ENCODE assay signal across 9 mouse cellular contexts in genomic region chr9:61375802-61376561, GRCm38 (mm10). TPM values are rescaled to one million over a fixed set of nuclear protein-coding genes. Genes with fewer than 3 reads are reported as not detected.
A peak's percentile ranks its signal among the peaks of the same experiment; 100 is the strongest.
DNase-seq lines count a peak whose midpoint lies in the region; ATAC-seq and TF ChIP-seq lines count a peak whose summit lies in the region.
"Had no signal": no experiment of that assay in that cellular context is flagged by ENCODE, and none has a peak within 500 bp of the region (broad histone marks: within the 10 kb centered on the region; RNA-seq: fewer than 3 reads in every experiment).

No protein-coding gene starts in this region.

- H3K27me3 ChIP-seq in heart, embryonic 11.5 days (ENCODE audit: control insufficient read depth, insufficient read depth, low read length), result peaks cover 24% of the 10 kb centered on the region
- no peaks in the 10 kb centered on the region for H3K27me3 ChIP-seq in C2C12 (ENCODE audit: control insufficient read depth, insufficient read depth, insufficient read length)
- H3K27me3 ChIP-seq in forebrain, embryonic 15.5 days, result no peaks in the 10 kb centered on the region
- H3K27me3 ChIP-seq in liver, embryonic 14.5 days (ENCODE audit: control insufficient read depth, insufficient read depth, low read length), result peaks cover 19% of the 10 kb centered on the region

- TF ChIP-seq CTCF in C2C12 (IDR thresholded peaks at IDR 0.05; ENCODE audit: control insufficient read depth, insufficient read depth, insufficient read length), result no peak
- no peak for TF ChIP-seq CTCF in liver, embryonic 14.5 days (IDR thresholded peaks at IDR 0.05; ENCODE audit: low read depth)

- no peak overlapping the region for H3K9ac ChIP-seq in heart, embryonic 11.5 days (ENCODE audit: low read depth, low read length)
- H3K9ac ChIP-seq in forebrain, embryonic 15.5 days (replicated peaks), result peak overlapping the region; percentile 34
- H3K9ac ChIP-seq in liver, embryonic 14.5 days (replicated peaks), result no peak overlapping the region

- peaks cover 45% of the 10 kb centered on the region for H3K79me3 ChIP-seq in C2C12 (ENCODE audit: low read depth)

- H3ac ChIP-seq in C2C12 (ENCODE audit: control insufficient read depth, insufficient read length, low read depth), result no peak overlapping the region

- TF ChIP-seq EP300 in liver, embryonic 14.5 days (IDR thresholded peaks at IDR 0.05; ENCODE audit: low read depth), result no peak

- 46% methylated on average over 11 of the region's 11 CpGs for WGBS in heart, embryonic 11.5 days (ENCODE audit: insufficient replicate concordance)
- WGBS in forebrain, embryonic 15.5 days, result 16% methylated on average over 11 of the region's 11 CpGs
- 47% methylated on average over 11 of the region's 11 CpGs for WGBS in liver, embryonic 14.5 days (ENCODE audit: insufficient replicate concordance)

- no peaks in the 10 kb centered on the region for H3K36me3 ChIP-seq in heart, embryonic 11.5 days (ENCODE audit: control insufficient read depth, insufficient read depth, low read length)
- H3K36me3 ChIP-seq in C2C12 (ENCODE audit: control insufficient read depth, insufficient read depth), result peaks cover 42% of the 10 kb centered on the region
- H3K36me3 ChIP-seq in forebrain, embryonic 15.5 days, result no peaks in the 10 kb centered on the region
- H3K36me3 ChIP-seq in liver, embryonic 14.5 days (replicated peaks; ENCODE audit: control insufficient read depth, insufficient read depth, low read depth), result no peaks in the 10 kb centered on the region

- H3K4me1 ChIP-seq in heart, embryonic 11.5 days (ENCODE audit: control insufficient read depth, insufficient read depth, low read length), result peaks cover 69% of the 10 kb centered on the region
- peaks cover 76% of the 10 kb centered on the region for H3K4me1 ChIP-seq in forebrain, embryonic 15.5 days
- peaks cover 28 to 46% of the 10 kb centered on the region in 2 experiments for H3K4me1 ChIP-seq in liver, embryonic 14.5 days (replicated peaks; ENCODE audit: control insufficient read depth in 2 of 2, insufficient read depth in 2 of 2, low read length in 1 of 2)

- H3K9me3 ChIP-seq in heart, embryonic 11.5 days (replicated peaks; ENCODE audit: control insufficient read depth, low read length), result no peaks in the 10 kb centered on the region
- H3K9me3 ChIP-seq in forebrain, embryonic 15.5 days, result no peaks in the 10 kb centered on the region
- no peaks in the 10 kb centered on the region for H3K9me3 ChIP-seq in liver, embryonic 14.5 days (ENCODE audit: control insufficient read depth, low read length)

- H3K4me2 ChIP-seq in heart, embryonic 11.5 days, result peak overlapping the region; percentile 38
- H3K4me2 ChIP-seq in forebrain, embryonic 15.5 days (replicated peaks), result peak overlapping the region; percentile 69
- peak overlapping the region; percentile 6; the same call in 1 of the 2 replicates for H3K4me2 ChIP-seq in liver, embryonic 14.5 days (ENCODE audit: low read depth)

- DNase-seq in heart, adult 8-10 months (ENCODE audit: low spot score), result no peak
- no peak for DNase-seq in liver, embryonic 14.5 days (ENCODE audit: low read depth in 3 of 3, low spot score in 3 of 3)
- DNase-seq in ovary, postnatal 36 days (ENCODE audit: low spot score), result no peak
- DNase-seq in cerebellum, adult 8-10 months, result no peak
- no peak for DNase-seq in layer of hippocampus, adult 9-10 months (ENCODE audit: low spot score)
- DNase-seq: kidney, adult 2 months had no signal

- H3K4me3 ChIP-seq in heart, embryonic 11.5 days (ENCODE audit: low read depth, low read length), result no peak overlapping the region
- peak overlapping the region; percentile 7 for H3K4me3 ChIP-seq in C2C12 (ENCODE audit: insufficient read depth, poor library complexity, severe bottlenecking)
- H3K4me3 ChIP-seq in forebrain, embryonic 15.5 days, result peak overlapping the region; percentile 89
- no peak overlapping the region for H3K4me3 ChIP-seq in liver, embryonic 14.5 days (ENCODE audit: insufficient read depth in 1 of 2, low read depth in 2 of 2, low read length in 2 of 2)

- peaks cover 75% of the 10 kb centered on the region for H3K79me2 ChIP-seq in C2C12 (ENCODE audit: control insufficient read depth, insufficient read depth)

- no peak for ATAC-seq in heart, embryonic 11.5 days (replicated peaks; ENCODE audit: insufficient number of reproducible peaks, low FRiP score, low TSS enrichment)
- ATAC-seq in forebrain, embryonic 15.5 days (replicated peaks), result no peak
- ATAC-seq in liver, embryonic 14.5 days (ENCODE audit: insufficient read depth), result no peak

- H3K27ac ChIP-seq in heart, embryonic 11.5 days (ENCODE audit: low read depth, low read length), result no peak overlapping the region
- H3K27ac ChIP-seq in forebrain, embryonic 15.5 days (replicated peaks), result 0 out of 2 replicates have a peak overlapping the region, but pooled peaks have one; percentile 16
- H3K27ac ChIP-seq in liver, embryonic 14.5 days, result no peak overlapping the region

TF ChIP-seq in C2C12, 6 proteins besides CTCF, POLR2A, EP300 and RAD21:
- TF ChIP-seq MAX (IDR thresholded peaks at IDR 0.05) (no peak), MYOD1 (IDR thresholded peaks at IDR 0.05; ENCODE audit: control insufficient read depth, insufficient read length, low read depth) (no peak), CEBPB (IDR thresholded peaks at IDR 0.05; ENCODE audit: low read depth) (no peak), USF1 (IDR thresholded peaks at IDR 0.05; ENCODE audit: low read depth) (no peak), MYOG (IDR thresholded peaks at IDR 0.05; ENCODE audit: control insufficient read depth, extremely low read depth, insufficient read length) (no peak)

RNA-seq across cellular contexts. Expression of gene Tle3, which starts 3.8 kb away (rescaled TPM):
- 9.3 and 11.4 TPM in 2 replicates for polyA plus RNA-seq in heart, embryonic 11.5 days (2014; fragmentation: Nextera tagmentation; extraction: Ambion mirVana)
- total RNA-seq in heart, adult 8-10 months (2022), result 10 to 100 TPM in 3 of 4 experiments, 1 to 10 TPM in 1; 9.7 to 16.2 (median 14.0) TPM
- 39.1 TPM for polyA plus RNA-seq in C2C12 (2012; fragmentation: generic; extraction: Trizol)
- 39.9 and 40.9 TPM in 2 replicates for polyA plus RNA-seq in forebrain, embryonic 15.5 days (2015; fragmentation: Nextera tagmentation; extraction: Ambion mirVana)
- polyA plus RNA-seq in liver, embryonic 14.5 days (2012; rRNA removed), result 4.6 and 4.7 TPM in 2 replicates
- polyA plus RNA-seq in liver, embryonic 14.5 days (2014; fragmentation: Nextera tagmentation; extraction: Ambion mirVana), result 2.7 and 2.9 TPM in 2 replicates

Comparison
In these comparisons a context has a peak if more than half of its experiments do, and no peak if none do; other contexts are left out.
1. H3K4me2 ChIP-seq: peak in every context shown above with its lines; median percentile 69 in forebrain, embryonic 15.5 days; 38 in heart, embryonic 11.5 days; 6 in liver, embryonic 14.5 days.
2. H3K4me3 ChIP-seq: peak in C2C12 (single experiment) and forebrain, embryonic 15.5 days (single experiment); none in heart, embryonic 11.5 days (single experiment) and liver, embryonic 14.5 days (0 of 2).